Mouse (Mus musculus) CH12.LX (cell line): Measurements from ENCODE around the gene Mamstr. TPM values are rescaled to one million over a fixed set of nuclear protein-coding genes. Genes with fewer than 3 reads are reported as not detected.
A peak's percentile ranks its signal among the peaks of the same experiment; 100 is the strongest.

Source experiments
- DNase-seq: peaks from one replicate; pipeline ENCODE4 v3.0.0-alpha.2; 2013; ENCODE audit errors: extremely low read depth
- H3K27ac ChIP-seq: 2 replicates; pipeline ENCODE4 v1.5.1; 2012; ENCODE audit warnings: low read depth, mild to moderate bottlenecking, control low read depth, moderate library complexity; ENCODE audit not compliant: insufficient read depth
- H3K27me3 ChIP-seq: replicated peaks from 2 replicates; pipeline ENCODE3; 2012; ENCODE audit warnings: inconsistent platforms
- H3K36me3 ChIP-seq, 2 experiments: replicated peaks in 1 of 2; 2 replicates each; pipeline versions ENCODE3 to v1.6.1; 2012; ENCODE audit warnings: inconsistent platforms in 1 of 2, low read length in 1 of 2, mild to moderate bottlenecking in 1 of 2, mixed read lengths in 1 of 2, moderate library complexity in 1 of 2; ENCODE audit not compliant: control insufficient read depth in 1 of 2, insufficient read depth in 1 of 2
- H3K4me1 ChIP-seq, 2 experiments: 2 replicates each; pipeline ENCODE4 v1.6.1; 2012; ENCODE audit warnings: inconsistent platforms in 1 of 2, moderate library complexity in 1 of 2; ENCODE audit not compliant: insufficient read depth in 2 of 2, control insufficient read depth in 1 of 2
- H3K4me2 ChIP-seq: 2 replicates; pipeline ENCODE4 v1.6.1; 2012; ENCODE audit warnings: low read depth, mild to moderate bottlenecking, control low read depth; ENCODE audit not compliant: poor library complexity, insufficient read depth, severe bottlenecking
- H3K4me3 ChIP-seq, 3 experiments: fragments of 150-350 bp in 1 of 3; sonication (generic) in 1 of 3; replicated peaks in 1 of 3; 2 replicates each; pipeline versions ENCODE3 to v1.5.1; 2011 to 2012; ENCODE audit warnings: low read depth in 2 of 3, low read length in 2 of 3, mild to moderate bottlenecking in 2 of 3, moderate library complexity in 2 of 3, control low read depth in 1 of 3, improper control_type of control experiment in 1 of 3, inconsistent platforms in 1 of 3, mixed read lengths in 1 of 3; ENCODE audit not compliant: poor library complexity in 1 of 3
- H3K79me2 ChIP-seq: replicated peaks from 2 replicates; pipeline ENCODE4 v1.6.1; 2012; ENCODE audit warnings: mild to moderate bottlenecking, moderate library complexity; ENCODE audit not compliant: control insufficient read depth, poor library complexity, insufficient read depth, severe bottlenecking; ENCODE audit errors: extremely low read depth
- H3K9ac ChIP-seq: 2 replicates; pipeline ENCODE4 v1.6.1; 2012; ENCODE audit warnings: low read depth, mild to moderate bottlenecking, control low read depth, moderate library complexity; ENCODE audit not compliant: insufficient read depth
- H3K9me3 ChIP-seq: replicated peaks from 2 replicates; pipeline ENCODE3; 2012; ENCODE audit warnings: low read length, inconsistent platforms, mixed read lengths
- BHLHE40 ChIP-seq: IDR thresholded peaks from 2 replicates; pipeline ENCODE4 v1.6.1; 2011; ENCODE audit warnings: mild to moderate bottlenecking, low read depth, low read length, improper control_type of control experiment
- CHD2 ChIP-seq: IDR thresholded peaks from 2 replicates; pipeline ENCODE4 v1.6.1; 2011; ENCODE audit warnings: low read length, improper control_type of control experiment
- E2F4 ChIP-seq: IDR thresholded peaks from 2 replicates; pipeline ENCODE4 v1.6.1; 2011; ENCODE audit warnings: low read depth, low read length, improper control_type of control experiment; ENCODE audit not compliant: insufficient replicate concordance
- GABPA ChIP-seq: IDR thresholded peaks from 2 replicates; pipeline ENCODE4 v1.6.1; 2012; ENCODE audit warnings: low read depth, low read length, improper control_type of control experiment, inconsistent platforms; ENCODE audit not compliant: insufficient replicate concordance
- HCFC1 ChIP-seq: IDR thresholded peaks from 2 replicates; pipeline ENCODE4 v1.6.1; 2012; ENCODE audit warnings: low read depth, mild to moderate bottlenecking, inconsistent platforms, low read length, improper control_type of control experiment
- JUND ChIP-seq: conservative IDR thresholded peaks from 2 replicates; pipeline ENCODE4 v1.6.1; 2011; ENCODE audit warnings: low read depth, low read length, improper control_type of control experiment
- MAX ChIP-seq: IDR thresholded peaks from 2 replicates; pipeline ENCODE4 v1.6.1; 2011; ENCODE audit warnings: low read length, improper control_type of control experiment
- MAZ ChIP-seq: IDR thresholded peaks from 2 replicates; pipeline ENCODE4 v1.6.1; 2012; ENCODE audit warnings: low read depth, mild to moderate bottlenecking, inconsistent platforms, low read length, improper control_type of control experiment, moderate library complexity
- MXI1 ChIP-seq: IDR thresholded peaks from 2 replicates; pipeline ENCODE4 v1.6.1; 2011; ENCODE audit warnings: mild to moderate bottlenecking, low read depth, low read length, improper control_type of control experiment
- NELFE ChIP-seq: IDR thresholded peaks from 2 replicates; pipeline ENCODE4 v1.6.1; 2011; ENCODE audit warnings: low read depth, low read length, improper control_type of control experiment
- NRF1 ChIP-seq: IDR thresholded peaks from 2 replicates; pipeline ENCODE4 v1.6.1; 2014; ENCODE audit warnings: low read depth, mild to moderate bottlenecking, inconsistent platforms, low read length, improper control_type of control experiment, moderate library complexity
- PAX5 ChIP-seq: IDR thresholded peaks from 2 replicates; pipeline ENCODE4 v1.6.1; 2012; ENCODE audit warnings: low read length, inconsistent platforms, mixed read lengths
- POLR2A ChIP-seq: IDR thresholded peaks from 2 replicates; pipeline ENCODE4 v1.6.1; 2011; ENCODE audit warnings: low read depth, mild to moderate bottlenecking, improper control_type of control experiment, low read length
- RCOR1 ChIP-seq: conservative IDR thresholded peaks from 2 replicates; pipeline ENCODE4 v1.6.1; 2012; ENCODE audit warnings: low read depth, mild to moderate bottlenecking, inconsistent platforms, low read length, improper control_type of control experiment
- SMC3 ChIP-seq: IDR thresholded peaks from 2 replicates; pipeline ENCODE4 v1.6.1; 2011; ENCODE audit warnings: low read depth, low read length, improper control_type of control experiment
- USF2 ChIP-seq: conservative IDR thresholded peaks from 2 replicates; pipeline ENCODE4 v1.6.1; 2011; ENCODE audit warnings: low read depth, low read length, improper control_type of control experiment
- ZKSCAN1 ChIP-seq: IDR thresholded peaks from 2 replicates; pipeline ENCODE4 v1.6.1; 2012; ENCODE audit warnings: low read depth, inconsistent platforms, low read length, improper control_type of control experiment, borderline replicate concordance
- dilution Hi-C: fragments of 300-500 bp; cut with MboI; formaldehyde crosslinking; loops from 2 replicates; pipeline ENCODE4 v1.14.3; 2020; ENCODE audit warnings: low sequenced_read_pairs; ENCODE audit not compliant: extremely low pct_unique_long_range_greater_than_20kb, extremely low pct_ligation_motif_present
- in situ Hi-C: fragments of 300-500 bp; cut with MboI; formaldehyde crosslinking; loops from 3 replicates; pipeline ENCODE4 v1.14.3; 2019; ENCODE audit warnings: low sequenced_read_pairs, low pct_ligation_motif_present, low pct_unique_long_range_greater_than_20kb, mixed read lengths
- polyA plus RNA-seq: library from polyadenylated mRNA; unstranded; fragments of >175 nt; gene quantifications from 2 replicates; pipeline ENCODE4 v1.2.1, GENCODE M21; 2012; ENCODE audit warnings: low read depth; ENCODE audit not compliant: insufficient read length
- total RNA-seq, 2 experiments: library from RNA; depleted of rRNA; stranded (reverse); fragments of 300-350 nt in 1 of 2; fragments of >200 nt in 1 of 2; gene quantifications; 2 replicates each; pipeline ENCODE4 v1.2.3; 2012 to 2014

The Mamstr gene
- total and polyA plus RNA-seq, 3 experiments: 0.17 to 0.31 TPM; not detected in 1

DNA sequence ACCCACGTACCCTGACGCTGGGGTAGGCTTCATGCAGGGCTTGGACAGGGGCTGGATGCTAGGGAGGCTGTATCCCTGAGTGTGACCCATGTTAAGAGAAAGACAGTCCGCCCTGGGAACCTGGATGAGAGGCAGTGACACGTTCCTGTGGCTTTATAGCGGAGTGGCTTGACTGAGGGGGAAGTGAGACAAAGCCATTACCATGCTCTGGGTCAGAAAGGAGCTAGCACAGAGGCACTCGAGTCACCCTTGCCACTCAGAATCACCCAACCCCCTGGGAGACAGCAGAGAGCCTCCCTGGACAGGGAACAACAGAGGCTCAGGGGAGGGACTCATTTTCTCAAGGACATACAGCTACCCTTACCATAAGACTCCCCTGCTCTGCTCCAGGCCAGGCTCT, 49.3 kb downstream of the Mamstr start:
- Histone ChIP-seq H3K27me3 (no peaks in the 10 kb centered on the region), H3K4me3 (no peak overlapping the region), H3K9ac (no peak overlapping the region), H3K4me1 (peaks cover 24 to 68% of the 10 kb centered on the region in 2 experiments), H3K9me3 (no peaks in the 10 kb centered on the region), H3K36me3 (no peaks in the 10 kb centered on the region), H3K4me2 (no peak overlapping the region), H3K27ac (no peak overlapping the region), H3K79me2 (no peaks in the 10 kb centered on the region)
- DNase-seq: no peak
- TF ChIP-seq HCFC1 (no peak), BHLHE40 (0 out of 2 replicates have a peak, but pooled peaks have one; percentile 8), PAX5 (no peak), NRF1 (no peak), MAX (no peak)
- dilution Hi-C loops: no loop called here
- in situ Hi-C loops: loop anchor here (10.0 kb wide), 1 partner anchor 224 kb away; the partner anchor contains the start of gene Bax

DNA sequence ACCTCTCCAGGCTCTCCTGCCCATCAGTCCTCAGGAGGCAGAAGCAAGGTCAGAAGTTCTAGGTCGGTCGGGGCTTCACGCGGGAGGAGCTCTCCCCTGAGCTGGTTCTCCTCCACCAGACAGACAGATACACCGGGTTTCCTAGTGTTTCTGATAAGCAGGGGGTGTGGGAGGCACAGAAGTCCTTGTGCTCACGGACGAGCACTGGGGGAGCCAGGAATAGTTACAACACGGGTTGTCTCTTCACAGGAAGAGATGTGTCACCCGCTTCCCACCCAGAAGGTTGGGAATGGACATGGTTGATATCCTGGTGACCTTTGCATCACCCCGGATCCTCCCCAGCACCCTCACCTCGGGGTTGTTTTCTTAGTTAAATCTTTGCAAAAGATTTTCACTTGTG, 50.0 kb downstream of the Mamstr start:
- TF ChIP-seq RCOR1 (no peak), MXI1 (no peak), NELFE (no peak), NRF1 (no peak), CHD2 (no peak), ZKSCAN1 (no peak), MAZ (no peak), JUND (no peak), PAX5 (no peak), E2F4 (no peak), GABPA (no peak), USF2 (no peak), SMC3 (no peak), POLR2A (no peak)
- peak overlapping the region; percentile 49; the same call in 1 of the 2 replicates for H3K27ac ChIP-seq
- H3K4me1 ChIP-seq: peaks cover 24 to 68% of the 10 kb centered on the region in 2 experiments
- no peaks in the 10 kb centered on the region for H3K36me3 ChIP-seq
- no peaks in the 10 kb centered on the region for H3K79me2 ChIP-seq
- H3K4me3 ChIP-seq: no peak overlapping the region
- no peak overlapping the region for H3K4me2 ChIP-seq
- DNase-seq: no peak
- H3K9me3 ChIP-seq: no peaks in the 10 kb centered on the region
- dilution Hi-C loops: no loop called here
- no peak overlapping the region for H3K9ac ChIP-seq
- in situ Hi-C loops: loop anchor here (10.0 kb wide), 1 partner anchor 225 kb away; the partner anchor contains the start of gene Bax
- H3K27me3 ChIP-seq: no peaks in the 10 kb centered on the region
